Mouse (Mus musculus) ES-CJ7 (cell line): ENCODE measurements at regions not wholly inside any gene's neighbourhood (a gene's known extent, or its start where the extent isn't known, plus 50 kb on each side); places are given as distances from the start of the nearest gene placed in this dataset.

Experiments used
- DNase-seq: peaks from one replicate; pipeline ENCODE4 v3.0.0; 2011; ENCODE audit warnings: low read depth, low spot score

- no peak for DNase-seq
Observed at GRCm38 (mm10) chr19:52878812-52879502, 161.1 kb downstream of the Xpnpep1 start.

GRCm38 (mm10) chr19:52866635-52867034, 173.4 kb downstream of the Xpnpep1 start:
- no peak for DNase-seq

- DNase-seq, result no peak
Observed at GRCm38 (mm10) chr19:52861576-52861975, 178.4 kb downstream of the Xpnpep1 start.

GRCm38 (mm10) chr19:52854068-52854682, 185.8 kb downstream of the Xpnpep1 start:
- no peak for DNase-seq

GRCm38 (mm10) chr19:52816202-52816601, 223.8 kb downstream of the Xpnpep1 start:
- DNase-seq, result no peak

GRCm38 (mm10) chr19:52812046-52812445, 228.0 kb downstream of the Xpnpep1 start:
- no peak for DNase-seq

- DNase-seq, result no peak
Observed at GRCm38 (mm10) chr19:52788802-52789201, 251.2 kb downstream of the Xpnpep1 start.

GRCm38 (mm10) chr19:52768761-52769388, 271.1 kb downstream of the Xpnpep1 start:
- no peak for DNase-seq

- no peak for DNase-seq
Observed at GRCm38 (mm10) chr19:52768117-52768516, 271.9 kb downstream of the Xpnpep1 start.

GRCm38 (mm10) chr19:52738946-52739345, 301.1 kb downstream of the Xpnpep1 start:
- no peak for DNase-seq

- DNase-seq, result peak; percentile 20
Observed at GRCm38 (mm10) chr19:52721776-52722175, 318.2 kb downstream of the Xpnpep1 start.

- no peak for DNase-seq
Observed at GRCm38 (mm10) chr19:52715359-52715758, 324.7 kb downstream of the Xpnpep1 start.

- DNase-seq, result no peak
Observed at GRCm38 (mm10) chr19:52707679-52708078, 332.3 kb downstream of the Xpnpep1 start.

- DNase-seq, result no peak
Observed at GRCm38 (mm10) chr19:52661009-52661408, 379.0 kb downstream of the Xpnpep1 start.

- no peak for DNase-seq
Observed at GRCm38 (mm10) chr19:52647066-52648046, 383.3 kb downstream of the Ins1 start.

GRCm38 (mm10) chr19:52640228-52640627, 376.1 kb downstream of the Ins1 start:
- DNase-seq, result no peak

- no peak for DNase-seq
Observed at GRCm38 (mm10) chr19:52632501-52632900, 368.4 kb downstream of the Ins1 start.

GRCm38 (mm10) chr19:52624310-52624709, 360.2 kb downstream of the Ins1 start:
- DNase-seq, result no peak

GRCm38 (mm10) chr19:52623496-52623895, 359.4 kb downstream of the Ins1 start:
- peak; percentile 39 for DNase-seq

GRCm38 (mm10) chr19:52613353-52613752, 349.3 kb downstream of the Ins1 start:
- no peak for DNase-seq

GRCm38 (mm10) chr19:52606859-52607258, 342.8 kb downstream of the Ins1 start:
- DNase-seq, result no peak

GRCm38 (mm10) chr19:52600410-52600809, 336.3 kb downstream of the Ins1 start:
- no peak for DNase-seq
